ENCODE assay signal across 7 mouse cellular contexts in genomic region chr9:21368131-21368584, GRCm38 (mm10). TPM values are rescaled to one million over a fixed set of nuclear protein-coding genes. Genes with fewer than 3 reads are reported as not detected.
DNase-seq lines count a peak whose midpoint lies in the region; ATAC-seq and TF ChIP-seq lines count a peak whose summit lies in the region.

No protein-coding gene starts in this region.

- ATAC-seq in embryonic facial prominence, embryonic 11.5 days (replicated peaks; ENCODE audit: insufficient number of reproducible peaks, low FRiP score, low TSS enrichment, low read depth), result peak; percentile 58
- peak; percentile 43 for ATAC-seq in limb, embryonic 14.5 days (ENCODE audit: low FRiP score, low read depth)
- ATAC-seq in midbrain, embryonic 16.5 days, result peak; percentile 69

- H3K9ac ChIP-seq in embryonic facial prominence, embryonic 11.5 days (replicated peaks; ENCODE audit: low read length), result peak overlapping the region; percentile 95
- peak overlapping the region; percentile 92 for H3K9ac ChIP-seq in limb, embryonic 14.5 days (ENCODE audit: low read depth, low read length, severe bottlenecking)
- peak overlapping the region; percentile 90 for H3K9ac ChIP-seq in midbrain, embryonic 16.5 days (ENCODE audit: low read depth, low read length)

- 0 out of 2 replicates have a peak, but pooled peaks cover 4% of the 10 kb centered on the region for H3K36me3 ChIP-seq in embryonic facial prominence, embryonic 11.5 days (replicated peaks; ENCODE audit: control insufficient read depth, insufficient read depth, low read depth, low read length)
- peaks cover 14% of the 10 kb centered on the region for H3K36me3 ChIP-seq in limb, embryonic 14.5 days (ENCODE audit: control insufficient read depth, insufficient read depth, low read length)
- no peaks in the 10 kb centered on the region for H3K36me3 ChIP-seq in midbrain, embryonic 16.5 days (ENCODE audit: control insufficient read depth, insufficient read depth, low read length)

- H3K9me3 ChIP-seq in embryonic facial prominence, embryonic 11.5 days (replicated peaks; ENCODE audit: control insufficient read depth, low read length), result no peaks in the 10 kb centered on the region
- H3K9me3 ChIP-seq in limb, embryonic 14.5 days (ENCODE audit: control insufficient read depth, low read length), result no peaks in the 10 kb centered on the region
- no peaks in the 10 kb centered on the region for H3K9me3 ChIP-seq in midbrain, embryonic 16.5 days (replicated peaks; ENCODE audit: control insufficient read depth, low read length, poor library complexity, severe bottlenecking)

- H3K4me2 ChIP-seq in embryonic facial prominence, embryonic 11.5 days (ENCODE audit: low read depth, low read length), result peak overlapping the region; percentile 73
- peak overlapping the region; percentile 91 for H3K4me2 ChIP-seq in limb, embryonic 14.5 days (replicated peaks; ENCODE audit: low read depth, low read length, severe bottlenecking)
- H3K4me2 ChIP-seq in midbrain, embryonic 16.5 days (ENCODE audit: low read length), result peak overlapping the region; percentile 91

- peak overlapping the region; percentile 87 for H3K27ac ChIP-seq in embryonic facial prominence, embryonic 11.5 days (replicated peaks; ENCODE audit: low read depth, low read length)
- peak overlapping the region; percentile 88 for H3K27ac ChIP-seq in limb, embryonic 14.5 days (replicated peaks; ENCODE audit: low read depth, low read length)
- H3K27ac ChIP-seq in midbrain, embryonic 16.5 days (ENCODE audit: low read length), result peak overlapping the region; percentile 94

- H3K27me3 ChIP-seq in embryonic facial prominence, embryonic 11.5 days (ENCODE audit: control insufficient read depth, insufficient read depth, low read length), result no peaks in the 10 kb centered on the region
- no peaks in the 10 kb centered on the region for H3K27me3 ChIP-seq in limb, embryonic 14.5 days (ENCODE audit: control insufficient read depth, insufficient read depth, low read length)
- H3K27me3 ChIP-seq in midbrain, embryonic 16.5 days (ENCODE audit: control insufficient read depth, insufficient read depth, low read depth, low read length), result no peaks in the 10 kb centered on the region

- TF ChIP-seq POLR2A in limb, embryonic 14.5 days (IDR thresholded peaks at IDR 0.05; ENCODE audit: borderline replicate concordance, extremely low read depth, insufficient read depth, insufficient read length), result no peak

- H3K4me1 ChIP-seq in embryonic facial prominence, embryonic 11.5 days (ENCODE audit: control insufficient read depth, insufficient read depth, low read length), result no peaks in the 10 kb centered on the region
- peaks cover 4% of the 10 kb centered on the region; the same call in 1 of the 2 replicates for H3K4me1 ChIP-seq in limb, embryonic 14.5 days (ENCODE audit: control insufficient read depth, insufficient read depth, low read length)
- peaks cover 24% of the 10 kb centered on the region for H3K4me1 ChIP-seq in midbrain, embryonic 16.5 days (ENCODE audit: control insufficient read depth, insufficient read depth, low read length)

- DNase-seq in adrenal gland, postnatal 25 days, result peak; percentile 66
- peak; percentile 86 for DNase-seq in embryonic facial prominence, embryonic 11.5 days (ENCODE audit: low spot score)
- DNase-seq in heart, adult 18-20 months, result peak; percentile 70 to 80
- peak; percentile 33 to 57 for DNase-seq in kidney, adult 8-10 months
- peak; percentile 84 for DNase-seq in limb, embryonic 14.5 days (ENCODE audit: low spot score)
- DNase-seq in spleen, postnatal 10 days (ENCODE audit: low spot score in 2 of 2), result peak; percentile 64 to 87

- peak overlapping the region; percentile 68 for H3K4me3 ChIP-seq in embryonic facial prominence, embryonic 11.5 days (ENCODE audit: low read depth, low read length)
- peak overlapping the region; percentile 80 for H3K4me3 ChIP-seq in limb, embryonic 14.5 days (replicated peaks; ENCODE audit: low read length)
- peak overlapping the region; percentile 83 for H3K4me3 ChIP-seq in midbrain, embryonic 16.5 days (ENCODE audit: low read depth, low read length)

- under 1% methylated on average over 31 of the region's 38 CpGs for WGBS in embryonic facial prominence, embryonic 11.5 days
- WGBS in limb, embryonic 14.5 days, result under 1% methylated on average over 36 of the region's 38 CpGs
- 1% methylated on average over 37 of the region's 38 CpGs for WGBS in midbrain, embryonic 16.5 days

RNA-seq across cellular contexts. Expression of gene Ilf3, which starts 0.5 kb away (rescaled TPM):
- total RNA-seq in adrenal gland, postnatal 25 days (2021), result 68.9 and 69.5 TPM in 2 replicates
- polyA plus RNA-seq in embryonic facial prominence, embryonic 11.5 days (2014; fragmentation: Nextera tagmentation; extraction: Ambion mirVana), result 248 and 256 TPM in 2 replicates
- total RNA-seq in heart, adult 18-20 months (2021), result 10 to 100 TPM; 25.2 to 28.5 TPM
- 180 and 195 TPM in 2 replicates for polyA plus RNA-seq in limb, embryonic 14.5 days (2012; rRNA removed)
- 174 and 201 TPM in 2 replicates for polyA plus RNA-seq in limb, embryonic 14.5 days (2014; fragmentation: Nextera tagmentation; extraction: Ambion mirVana)
- polyA plus RNA-seq in midbrain, embryonic 16.5 days (2015; fragmentation: Nextera tagmentation; extraction: Ambion mirVana), result 228 and 245 TPM in 2 replicates

RNA-seq across cellular contexts. Expression of gene Qtrt1, which starts 43.5 kb away (rescaled TPM):
- 17.0 and 25.1 TPM in 2 replicates for total RNA-seq in adrenal gland, postnatal 25 days (2021)
- 47.6 and 51.5 TPM in 2 replicates for polyA plus RNA-seq in embryonic facial prominence, embryonic 11.5 days (2014; fragmentation: Nextera tagmentation; extraction: Ambion mirVana)
- total RNA-seq in heart, adult 18-20 months (2021), result 10 to 100 TPM in 1 of 2 experiments, 1 to 10 TPM in 1; 7.7 to 11.3 TPM
- 77.9 and 80.8 TPM in 2 replicates for polyA plus RNA-seq in limb, embryonic 14.5 days (2012; rRNA removed)
- 45.3 and 50.9 TPM in 2 replicates for polyA plus RNA-seq in limb, embryonic 14.5 days (2014; fragmentation: Nextera tagmentation; extraction: Ambion mirVana)
- polyA plus RNA-seq in midbrain, embryonic 16.5 days (2015; fragmentation: Nextera tagmentation; extraction: Ambion mirVana), result 51.9 and 54.0 TPM in 2 replicates

RNA-seq across cellular contexts. Expression of gene Slc44a2, which starts 47.7 kb away (rescaled TPM):
- total RNA-seq in adrenal gland, postnatal 25 days (2021), result 31.8 and 46.3 TPM in 2 replicates
- 86.0 and 89.8 TPM in 2 replicates for polyA plus RNA-seq in embryonic facial prominence, embryonic 11.5 days (2014; fragmentation: Nextera tagmentation; extraction: Ambion mirVana)
- total RNA-seq in heart, adult 18-20 months (2021), result 10 to 100 TPM; 74.0 to 81.4 TPM
- polyA plus RNA-seq in limb, embryonic 14.5 days (2012; rRNA removed), result 127 and 159 TPM in 2 replicates
- 121 and 129 TPM in 2 replicates for polyA plus RNA-seq in limb, embryonic 14.5 days (2014; fragmentation: Nextera tagmentation; extraction: Ambion mirVana)
- 65.5 and 69.1 TPM in 2 replicates for polyA plus RNA-seq in midbrain, embryonic 16.5 days (2015; fragmentation: Nextera tagmentation; extraction: Ambion mirVana)

RNA-seq across cellular contexts. Expression of gene Ap1m2, which starts 56.0 kb away (rescaled TPM):
- total RNA-seq in adrenal gland, postnatal 25 days (2021), result not detected in 2 replicates
- 15.9 and 16.3 TPM in 2 replicates for polyA plus RNA-seq in embryonic facial prominence, embryonic 11.5 days (2014; fragmentation: Nextera tagmentation; extraction: Ambion mirVana)
- not detected for total RNA-seq in heart, adult 18-20 months (2021)
- polyA plus RNA-seq in limb, embryonic 14.5 days (2012; rRNA removed), result 12.8 and 16.3 TPM in 2 replicates
- polyA plus RNA-seq in limb, embryonic 14.5 days (2014; fragmentation: Nextera tagmentation; extraction: Ambion mirVana), result 23.0 and 29.3 TPM in 2 replicates
- 1.6 and 2.1 TPM in 2 replicates for polyA plus RNA-seq in midbrain, embryonic 16.5 days (2015; fragmentation: Nextera tagmentation; extraction: Ambion mirVana)

RNA-seq across cellular contexts. Expression of gene Dnm2, which starts 56.5 kb away (rescaled TPM):
- 110 and 126 TPM in 2 replicates for total RNA-seq in adrenal gland, postnatal 25 days (2021)
- polyA plus RNA-seq in embryonic facial prominence, embryonic 11.5 days (2014; fragmentation: Nextera tagmentation; extraction: Ambion mirVana), result 57.1 and 58.0 TPM in 2 replicates
- 10 to 100 TPM; 58.1 to 65.1 TPM for total RNA-seq in heart, adult 18-20 months (2021)
- polyA plus RNA-seq in limb, embryonic 14.5 days (2012; rRNA removed), result 62.6 and 74.5 TPM in 2 replicates
- polyA plus RNA-seq in limb, embryonic 14.5 days (2014; fragmentation: Nextera tagmentation; extraction: Ambion mirVana), result 68.3 and 72.6 TPM in 2 replicates
- 63.2 and 64.5 TPM in 2 replicates for polyA plus RNA-seq in midbrain, embryonic 16.5 days (2015; fragmentation: Nextera tagmentation; extraction: Ambion mirVana)

Comparison
In these comparisons a context has a peak if more than half of its experiments do, and no peak if none do; other contexts are left out.
1. Peak in every context shown above with its lines: DNase-seq, ATAC-seq, H3K4me3 ChIP-seq and H3K27ac ChIP-seq.